Mouse (Mus musculus) CH12.LX (cell line): ENCODE measurements around the gene Ptprm.

ENCODE experiments used
- CTCF ChIP-seq, 2 experiments: IDR thresholded peaks in 1 of 2; conservative IDR thresholded peaks in 1 of 2; 2 replicates each; pipeline ENCODE4 v1.5.1; 2011 to 2012; ENCODE audit warnings: low read depth in 2 of 2, low read length in 2 of 2, improper control_type of control experiment in 1 of 2, inconsistent platforms in 1 of 2, mild to moderate bottlenecking in 1 of 2, moderate library complexity in 1 of 2
- E2F4 ChIP-seq: IDR thresholded peaks from 2 replicates; pipeline ENCODE4 v1.6.1; 2011; ENCODE audit warnings: low read depth, low read length, improper control_type of control experiment; ENCODE audit not compliant: insufficient replicate concordance
- EP300 ChIP-seq: IDR thresholded peaks from 2 replicates; pipeline ENCODE4 v1.6.1; 2011; ENCODE audit warnings: low read length, improper control_type of control experiment
- ETS1 ChIP-seq: conservative IDR thresholded peaks from 2 replicates; pipeline ENCODE4 v1.6.1; 2012; ENCODE audit warnings: low read depth, mild to moderate bottlenecking, inconsistent platforms, low read length, improper control_type of control experiment, moderate library complexity
- MAFK ChIP-seq: IDR thresholded peaks from 2 replicates; pipeline ENCODE4 v1.6.1; 2011; ENCODE audit warnings: low read length, improper control_type of control experiment; ENCODE audit not compliant: insufficient replicate concordance
- MAZ ChIP-seq: IDR thresholded peaks from 2 replicates; pipeline ENCODE4 v1.6.1; 2012; ENCODE audit warnings: low read depth, mild to moderate bottlenecking, inconsistent platforms, low read length, improper control_type of control experiment, moderate library complexity
- MEF2A ChIP-seq: IDR thresholded peaks from 2 replicates; pipeline ENCODE4 v1.6.1; 2014; ENCODE audit warnings: low read depth, mild to moderate bottlenecking, inconsistent platforms, low read length, improper control_type of control experiment, borderline replicate concordance
- POLR2A ChIP-seq: IDR thresholded peaks from 2 replicates; pipeline ENCODE4 v1.6.1; 2011; ENCODE audit warnings: low read depth, mild to moderate bottlenecking, improper control_type of control experiment, low read length

DNA sequence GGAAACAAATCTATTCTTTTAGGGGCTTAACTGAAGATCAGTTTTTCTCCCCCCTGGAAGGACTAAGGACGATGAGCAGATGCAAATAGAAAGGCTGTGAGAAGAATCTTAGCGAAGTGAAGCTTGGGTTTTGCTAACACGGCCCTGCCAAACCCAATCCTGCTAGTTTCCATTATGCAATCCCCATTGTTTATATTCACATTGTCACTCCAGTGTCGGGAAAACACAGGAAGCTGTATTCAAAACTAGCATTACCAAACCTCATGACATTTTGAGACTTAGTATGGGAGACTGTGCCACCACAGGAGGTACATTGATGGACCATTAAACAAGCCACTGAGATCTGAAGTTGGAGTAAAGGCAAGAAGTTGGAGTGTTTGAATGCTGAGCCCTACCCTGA is 322.9 kb downstream of the Ptprm start:
- TF ChIP-seq EP300 (no peak), MAZ (no peak), CTCF (conservative IDR thresholded peaks at IDR 0.05 in 1 of 2, IDR thresholded peaks at IDR 0.05 in 1 of 2; ENCODE audit: low read depth in 2 of 2, low read length in 2 of 2) (no peak), POLR2A (no peak), MEF2A (no peak), E2F4 (no peak), MAFK (no peak), ETS1 (no peak)
